Mouse (Mus musculus) MEL (cell line): ENCODE data around the gene Gpn1. TPM values are rescaled to one million over a fixed set of nuclear protein-coding genes. Genes with fewer than 3 reads are reported as not detected.

ENCODE experiments used
- DNase-seq: peaks from one replicate; pipeline ENCODE4 v3.0.0; 2011; ENCODE audit warnings: low read depth, low spot score
- H3K27ac ChIP-seq: 2 replicates; pipeline ENCODE4 v1.5.1; 2012; ENCODE audit warnings: low read depth, mild to moderate bottlenecking, control low read depth, low read length, moderate library complexity; ENCODE audit not compliant: control insufficient read depth
- H3K27me3 ChIP-seq, 2 experiments: fragments of 150-350 bp in 1 of 2; sonication (generic) in 1 of 2; 2 replicates each; pipeline ENCODE4 v1.6.1; 2012; ENCODE audit warnings: low read length in 2 of 2, mild to moderate bottlenecking in 2 of 2, improper control_type of control experiment in 1 of 2, moderate library complexity in 1 of 2; ENCODE audit not compliant: insufficient read depth in 2 of 2, control insufficient read depth in 1 of 2
- H3K36me3 ChIP-seq, 2 experiments: 2 replicates each; pipeline ENCODE4 v1.6.1; 2012 to 2014; ENCODE audit warnings: low read length in 2 of 2, improper control_type of control experiment in 1 of 2, inconsistent platforms in 1 of 2, mild to moderate bottlenecking in 1 of 2; ENCODE audit not compliant: insufficient read depth in 2 of 2, control insufficient read depth in 1 of 2
- H3K4me1 ChIP-seq, 2 experiments: fragments of 150-350 bp in 1 of 2; sonication (generic) in 1 of 2; 2 replicates each; pipeline ENCODE4 v1.6.1; 2012; ENCODE audit warnings: low read length in 2 of 2, improper control_type of control experiment in 1 of 2, mild to moderate bottlenecking in 1 of 2; ENCODE audit not compliant: insufficient read depth in 2 of 2, control insufficient read depth in 1 of 2
- H3K4me3 ChIP-seq, 2 experiments: fragments of 150-350 bp in 1 of 2; sonication (generic) in 1 of 2; 2 replicates each; pipeline ENCODE4 v1.5.1; 2012; ENCODE audit warnings: low read depth in 2 of 2, low read length in 2 of 2, mild to moderate bottlenecking in 2 of 2, moderate library complexity in 2 of 2, control low read depth in 1 of 2, improper control_type of control experiment in 1 of 2; ENCODE audit not compliant: control insufficient read depth in 1 of 2, insufficient read depth in 1 of 2
- H3K79me2 ChIP-seq: 2 replicates; pipeline ENCODE4 v1.6.1; 2012; ENCODE audit warnings: mild to moderate bottlenecking, low read length, moderate library complexity; ENCODE audit not compliant: control insufficient read depth, poor library complexity, insufficient read depth
- H3K9ac ChIP-seq: 2 replicates; pipeline ENCODE4 v1.6.1; 2012; ENCODE audit warnings: low read depth, mild to moderate bottlenecking, control low read depth, low read length, moderate library complexity; ENCODE audit not compliant: control insufficient read depth, poor library complexity, severe bottlenecking
- H3K9me3 ChIP-seq: fragments of 150-350 bp; sonication (generic); replicated peaks from 2 replicates; pipeline ENCODE4 v1.6.1; 2012; ENCODE audit warnings: mild to moderate bottlenecking, low read length, improper control_type of control experiment, moderate library complexity; ENCODE audit not compliant: insufficient read depth
- BHLHE40 ChIP-seq: IDR thresholded peaks from 2 replicates; pipeline ENCODE4 v1.6.1; 2012; ENCODE audit warnings: low read depth, mild to moderate bottlenecking, inconsistent platforms, low read length, improper control_type of control experiment, borderline replicate concordance
- CHD1 ChIP-seq: IDR thresholded peaks from 2 replicates; pipeline ENCODE4 v1.6.1; 2012; ENCODE audit warnings: low read depth, mild to moderate bottlenecking, inconsistent platforms, low read length, improper control_type of control experiment
- CTCF ChIP-seq, 3 experiments: IDR thresholded peaks in 2 of 3; conservative IDR thresholded peaks in 1 of 3; 2 replicates each; pipeline ENCODE4 v1.5.1; 2011 to 2012; ENCODE audit warnings: low read length in 3 of 3, low read depth in 2 of 3, mild to moderate bottlenecking in 2 of 3, improper control_type of control experiment in 1 of 3, inconsistent platforms in 1 of 3, mixed read lengths in 1 of 3, moderate library complexity in 1 of 3; ENCODE audit not compliant: control insufficient read depth in 1 of 3, insufficient read depth in 1 of 3, poor library complexity in 1 of 3, severe bottlenecking in 1 of 3
- ELF1 ChIP-seq: IDR thresholded peaks from 2 replicates; pipeline ENCODE4 v1.6.1; 2014; ENCODE audit warnings: low read depth, mild to moderate bottlenecking, inconsistent platforms, low read length, improper control_type of control experiment, moderate library complexity
- EP300 ChIP-seq, 2 experiments: IDR thresholded peaks; 2 replicates each; pipeline ENCODE4 v1.6.1; 2011; ENCODE audit warnings: improper control_type of control experiment in 2 of 2, low read length in 2 of 2, low read depth in 1 of 2, mild to moderate bottlenecking in 1 of 2
- GABPA ChIP-seq: IDR thresholded peaks from 2 replicates; pipeline ENCODE4 v1.6.1; 2012; ENCODE audit warnings: low read depth, mild to moderate bottlenecking, inconsistent platforms, low read length, improper control_type of control experiment, moderate library complexity
- HCFC1 ChIP-seq: IDR thresholded peaks from 2 replicates; pipeline ENCODE4 v1.6.1; 2012; ENCODE audit warnings: low read depth, mild to moderate bottlenecking, inconsistent platforms, low read length, improper control_type of control experiment, moderate library complexity
- JUND ChIP-seq: IDR thresholded peaks from 2 replicates; pipeline ENCODE4 v1.6.1; 2011; ENCODE audit warnings: low read depth, mild to moderate bottlenecking, improper control_type of control experiment, low read length
- KAT2A ChIP-seq: conservative IDR thresholded peaks from 2 replicates; pipeline ENCODE4 v1.6.1; 2012; ENCODE audit warnings: low read depth, low read length, improper control_type of control experiment, inconsistent platforms
- MAFK ChIP-seq: IDR thresholded peaks from 2 replicates; pipeline ENCODE4 v1.6.1; 2011; ENCODE audit warnings: low read depth, mild to moderate bottlenecking, low read length, improper control_type of control experiment, borderline replicate concordance
- MAX ChIP-seq: IDR thresholded peaks from 2 replicates; pipeline ENCODE4 v1.6.1; 2011; ENCODE audit warnings: low read length, improper control_type of control experiment
- MEF2A ChIP-seq: IDR thresholded peaks from 2 replicates; pipeline ENCODE4 v1.6.1; 2014; ENCODE audit warnings: low read depth, mild to moderate bottlenecking, inconsistent platforms, low read length, improper control_type of control experiment; ENCODE audit not compliant: poor library complexity, insufficient replicate concordance, severe bottlenecking; ENCODE audit errors: extremely low read depth
- MXI1 ChIP-seq: IDR thresholded peaks from 2 replicates; pipeline ENCODE4 v1.6.1; 2011; ENCODE audit warnings: mild to moderate bottlenecking, low read depth, low read length, improper control_type of control experiment
- MYC ChIP-seq: IDR thresholded peaks from 2 replicates; pipeline ENCODE4 v1.6.1; 2011; ENCODE audit warnings: low read depth, mild to moderate bottlenecking, low read length, improper control_type of control experiment, moderate library complexity
- NELFE ChIP-seq: IDR thresholded peaks from 2 replicates; pipeline ENCODE4 v1.6.1; 2011; ENCODE audit warnings: low read depth, low read length, improper control_type of control experiment
- NRF1 ChIP-seq: IDR thresholded peaks from 2 replicates; pipeline ENCODE4 v1.6.1; 2014; ENCODE audit warnings: low read depth, mild to moderate bottlenecking, inconsistent platforms, low read length, improper control_type of control experiment, moderate library complexity; ENCODE audit not compliant: poor library complexity, insufficient read depth, severe bottlenecking
- POLR2AphosphoS2 ChIP-seq: IDR thresholded peaks from 2 replicates; pipeline ENCODE4 v1.6.1; 2011; ENCODE audit warnings: low read length, improper control_type of control experiment
- POLR2AphosphoS5 ChIP-seq: IDR thresholded peaks from 2 replicates; pipeline ENCODE4 v1.6.1; 2012; ENCODE audit warnings: low read depth, borderline replicate concordance, mild to moderate bottlenecking, inconsistent platforms, low read length, moderate library complexity, mixed read lengths
- RAD21 ChIP-seq: IDR thresholded peaks from 2 replicates; pipeline ENCODE4 v1.6.1; 2011; ENCODE audit warnings: mild to moderate bottlenecking, low read depth, low read length, improper control_type of control experiment
- RCOR1 ChIP-seq: IDR thresholded peaks from 2 replicates; pipeline ENCODE4 v1.6.1; 2012; ENCODE audit warnings: low read depth, mild to moderate bottlenecking, inconsistent platforms, low read length, improper control_type of control experiment
- SIN3A ChIP-seq: IDR thresholded peaks from 2 replicates; pipeline ENCODE4 v1.6.1; 2012; ENCODE audit warnings: low read length, improper control_type of control experiment, inconsistent platforms
- SMC3 ChIP-seq: IDR thresholded peaks from 2 replicates; pipeline ENCODE4 v1.6.1; 2011; ENCODE audit warnings: low read depth, low read length, improper control_type of control experiment
- TAL1 ChIP-seq: IDR thresholded peaks from 2 replicates; pipeline ENCODE4 v1.6.1; 2012; ENCODE audit warnings: mild to moderate bottlenecking, inconsistent platforms, low read length, moderate library complexity, mixed read lengths
- TBP ChIP-seq: IDR thresholded peaks from 2 replicates; pipeline ENCODE4 v1.8.0; 2011; ENCODE audit warnings: low read depth, low read length, improper control_type of control experiment
- TCF12 ChIP-seq: IDR thresholded peaks from 2 replicates; pipeline ENCODE4 v1.6.1; 2014; ENCODE audit warnings: low read depth, mild to moderate bottlenecking, inconsistent platforms, low read length, improper control_type of control experiment, moderate library complexity
- UBTF ChIP-seq: IDR thresholded peaks from 2 replicates; pipeline ENCODE4 v1.6.1; 2012; ENCODE audit warnings: low read depth, mild to moderate bottlenecking, inconsistent platforms, low read length, improper control_type of control experiment, moderate library complexity, borderline replicate concordance; ENCODE audit not compliant: insufficient read depth
- USF1 ChIP-seq: IDR thresholded peaks from 2 replicates; pipeline ENCODE4 v1.6.1; 2014; ENCODE audit warnings: low read depth, mild to moderate bottlenecking, inconsistent platforms, low read length, improper control_type of control experiment, moderate library complexity
- ZC3H11A ChIP-seq: IDR thresholded peaks from 2 replicates; pipeline ENCODE4 v1.6.1; 2012; ENCODE audit warnings: low read depth, mild to moderate bottlenecking, inconsistent platforms, low read length, improper control_type of control experiment
- ZKSCAN1 ChIP-seq: IDR thresholded peaks from 2 replicates; pipeline ENCODE4 v1.6.1; 2012; ENCODE audit warnings: low read depth, mild to moderate bottlenecking, inconsistent platforms, low read length, improper control_type of control experiment, moderate library complexity
- ZMIZ1 ChIP-seq: IDR thresholded peaks from 2 replicates; pipeline ENCODE4 v1.6.1; 2012; ENCODE audit warnings: low read depth, mild to moderate bottlenecking, inconsistent platforms, low read length, improper control_type of control experiment, moderate library complexity
- ZNF384 ChIP-seq: IDR thresholded peaks from 2 replicates; pipeline ENCODE4 v1.6.1; 2012; ENCODE audit warnings: low read depth, mild to moderate bottlenecking, inconsistent platforms, low read length, improper control_type of control experiment
- polyA plus RNA-seq, 2 experiments: library from polyadenylated mRNA; stranded (reverse) in 1 of 2; unstranded in 1 of 2; fragments of >175 nt in 1 of 2; fragments of >200 nt in 1 of 2; gene quantifications; 2 replicates each; pipeline versions ENCODE4 v1.2.1 to v1.2.4; 2012; ENCODE audit warnings: low replicate concordance in 2 of 2, low read depth in 1 of 2; ENCODE audit not compliant: insufficient read length in 2 of 2, insufficient read depth in 1 of 2, missing spikeins in 1 of 2
- total RNA-seq: library from RNA; depleted of rRNA; stranded (reverse); fragments of 300-350 nt; gene quantifications from 2 replicates; pipeline ENCODE4 v1.2.3, GENCODE M21; 2012

Gene Gpn1
- total and polyA plus RNA-seq, 3 experiments = 75.6 to 125 TPM; not detected in 1

- H3K9me3 ChIP-seq = no peaks in the 10 kb centered on the region
- no peak overlapping the region for H3K9ac ChIP-seq
- peaks cover 0 to 11% of the 10 kb centered on the region in 2 experiments; a peak in 2 of 4 replicates for H3K36me3 ChIP-seq
- H3K79me2 ChIP-seq = no peaks in the 10 kb centered on the region
- no peak overlapping the region for H3K4me3 ChIP-seq
- H3K27ac ChIP-seq = no peak overlapping the region
- no peaks in the 10 kb centered on the region for H3K27me3 ChIP-seq
- TF ChIP-seq HCFC1 (no peak), TAL1 (no peak), ZMIZ1 (no peak), POLR2AphosphoS5 (no peak), MEF2A (no peak), MAFK (no peak), SIN3A (no peak), JUND (no peak), ZNF384 (no peak), ZKSCAN1 (no peak), BHLHE40 (no peak), UBTF (no peak), GABPA (no peak), NELFE (no peak), RAD21 (peak; percentile 57), MXI1 (no peak), CHD1 (no peak), ZC3H11A (no peak), CTCF (IDR thresholded peaks at IDR 0.05 in 2 of 3, conservative IDR thresholded peaks at IDR 0.05 in 1 of 3; ENCODE audit: control insufficient read depth in 1 of 3, insufficient read depth in 1 of 3, low read depth in 2 of 3, low read length in 3 of 3, poor library complexity in 1 of 3, severe bottlenecking in 1 of 3) (peak; percentile 68 to 83 (median 81)), SMC3 (peak; percentile 84), MAX (no peak)
- no peaks in the 10 kb centered on the region for H3K4me1 ChIP-seq
- DNase-seq = peak; percentile 80
Measured at GRCm38 (mm10) chr5:31470334-31470733, 24.2 kb upstream of the Gpn1 start.

DNA sequence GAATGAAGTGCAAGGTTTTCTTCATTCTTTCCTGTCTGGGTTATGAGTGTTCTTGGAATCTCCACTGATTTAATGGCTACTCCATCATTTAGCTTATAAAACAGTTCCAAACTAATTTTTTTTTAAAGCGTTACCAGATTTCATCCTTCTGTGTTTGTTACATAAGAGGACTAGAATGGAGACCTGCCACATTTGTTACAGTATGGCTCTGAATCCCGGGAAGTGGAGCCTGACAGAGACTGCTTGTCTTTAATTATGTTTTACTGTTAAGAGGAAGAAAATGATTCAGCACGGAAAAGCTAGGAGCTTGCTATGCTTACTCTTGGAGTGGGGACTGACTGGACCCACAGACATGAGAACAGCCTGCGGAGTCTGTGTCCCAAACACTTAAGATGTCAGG is 14.0 kb upstream of the Gpn1 start:
- Histone ChIP-seq H3K27me3 (no peaks in the 10 kb centered on the region), H3K79me2 (no peaks in the 10 kb centered on the region), H3K27ac (no peak overlapping the region), H3K4me1 (no peaks in the 10 kb centered on the region), H3K9ac (no peak overlapping the region), H3K9me3 (no peaks in the 10 kb centered on the region), H3K36me3 (peaks cover 0 to 3% of the 10 kb centered on the region in 2 experiments; a peak in 1 of 4 replicates), H3K4me3 (no peak overlapping the region)
- DNase-seq = no peak
- no peak for TF ChIP-seq GABPA
- no peak for TF ChIP-seq NRF1
- no peak for TF ChIP-seq TCF12
- no peak for TF ChIP-seq TBP
- no peak for TF ChIP-seq KAT2A
- TF ChIP-seq MYC = no peak
- TF ChIP-seq RCOR1 = no peak
- no peak for TF ChIP-seq POLR2AphosphoS2
- TF ChIP-seq SMC3 = no peak
- no peak for TF ChIP-seq MAX
- TF ChIP-seq ELF1 = no peak
- no peak for TF ChIP-seq MAFK
- TF ChIP-seq EP300 (IDR thresholded peaks at IDR 0.05; ENCODE audit: low read depth in 1 of 2, low read length in 2 of 2) = no peak
- no peak for TF ChIP-seq USF1
- TF ChIP-seq ZC3H11A = no peak
- no peak for TF ChIP-seq BHLHE40
